Mouse (Mus musculus) liver, postnatal 0 days (tissue): Measurements from ENCODE around the gene 9130230L23Rik.

Experiments used
- CTCF ChIP-seq: sonication (generic); IDR thresholded peaks from 2 replicates; pipeline ENCODE4 v1.5.1; 2016; ENCODE audit warnings: antibody characterized with exemption, low read depth
- EP300 ChIP-seq: IDR thresholded peaks from 2 replicates; pipeline ENCODE4 v1.6.1; 2016; ENCODE audit warnings: antibody characterized with exemption, low read depth, mild to moderate bottlenecking

- TF ChIP-seq CTCF (no peak), EP300 (no peak)
Measured at GRCm38 (mm10) chr5:65956144-65957008, 47.7 kb downstream of the 9130230L23Rik start.
